Mouse (Mus musculus) ES-Bruce4 (cell line): ENCODE data around the gene Ccdc40.

Experiments used
- CTCF ChIP-seq: IDR thresholded peaks from one replicate; pipeline ENCODE4 v1.8.1; 2011; ENCODE audit warnings: low read depth, low read length
- POLR2A ChIP-seq: IDR thresholded peaks from one replicate; pipeline ENCODE4 v1.8.1; 2011; ENCODE audit warnings: low read length; ENCODE audit not compliant: insufficient read depth

DNA sequence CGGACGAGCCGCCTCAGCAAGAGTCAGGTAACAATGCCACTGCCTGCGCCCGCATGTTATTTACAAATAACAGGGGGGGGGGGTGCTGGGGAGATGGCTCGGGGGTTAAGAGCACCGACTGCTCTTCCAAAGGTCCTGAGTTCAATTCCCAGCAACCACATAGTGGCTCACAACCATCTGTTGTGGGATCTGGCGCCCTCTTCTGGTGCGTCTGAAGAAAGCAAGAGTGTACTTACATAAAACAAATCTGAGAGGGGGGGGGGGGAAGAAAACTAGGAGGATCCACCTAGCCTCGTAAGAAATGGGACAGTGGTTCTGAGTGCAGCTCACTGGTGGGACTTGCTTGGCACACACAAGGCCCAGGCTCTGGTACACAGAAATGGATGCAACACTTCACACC, 6.4 kb downstream of the Ccdc40 start:
- TF ChIP-seq CTCF = peak; percentile 19
- TF ChIP-seq POLR2A = no peak
